Mouse (Mus musculus): Measurements from ENCODE around the gene Ldhd. TPM values are rescaled to one million over a fixed set of nuclear protein-coding genes. Genes with fewer than 3 reads are reported as not detected.

Ldhd gene
- total RNA-seq, 1 experiment from 2014 or later: 0.32 TPM

DNA sequence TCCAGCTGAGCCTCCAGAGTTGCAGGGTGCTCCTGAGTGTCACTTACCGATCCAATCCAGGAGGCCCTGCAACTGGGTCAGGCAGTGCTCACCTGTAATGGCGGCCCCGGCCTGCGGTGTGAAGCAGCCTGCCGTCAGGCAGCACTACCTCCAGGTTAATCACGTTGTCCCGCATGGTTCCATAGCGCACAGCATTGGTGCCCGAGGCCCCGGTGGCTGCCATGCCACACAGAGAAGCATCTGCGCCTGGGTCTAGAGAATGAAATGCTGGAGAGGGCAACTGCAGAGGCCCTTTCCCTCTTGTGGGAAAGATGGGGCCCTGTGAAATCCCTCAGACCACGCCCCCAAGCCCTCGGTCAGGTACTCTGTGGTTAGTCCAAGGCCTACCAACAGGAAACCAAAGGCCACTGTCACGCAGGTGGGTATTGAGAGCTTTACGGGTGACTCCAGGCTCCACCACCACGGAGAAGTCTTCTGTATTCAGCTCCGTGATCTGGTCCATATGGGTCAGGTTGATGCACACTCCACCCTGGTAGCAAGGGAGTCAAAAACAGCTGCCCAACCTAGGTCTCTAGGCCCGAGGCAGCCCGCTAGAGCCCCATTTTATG is 1.2 kb downstream of the Ldhd start:
- peak; percentile 15; the same call in 1 of the 2 replicates for ATAC-seq (replicated peaks; ENCODE audit: low read depth, poor library complexity, severe bottlenecking)

DNA sequence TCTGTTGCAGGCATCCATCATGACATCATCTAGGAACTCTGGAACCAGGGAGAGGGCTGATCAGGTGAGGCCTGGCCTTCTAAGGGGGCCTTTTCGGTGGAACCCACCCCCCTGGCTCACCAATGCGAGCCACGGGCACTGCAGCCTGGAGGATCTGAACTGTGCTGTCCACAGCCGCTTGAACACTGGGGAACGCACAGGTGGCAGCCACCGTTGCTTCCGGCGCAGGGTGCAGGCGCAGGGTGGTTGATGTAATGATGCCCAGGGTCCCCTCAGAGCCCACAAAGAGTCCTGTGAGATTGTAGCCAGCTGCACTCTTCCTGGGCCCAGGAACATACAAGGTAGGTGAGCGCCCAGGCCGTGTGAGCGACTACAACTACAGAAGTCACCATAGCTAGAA is 1.8 kb downstream of the Ldhd start:
- no peak for ATAC-seq (replicated peaks; ENCODE audit: low read depth, poor library complexity, severe bottlenecking)

DNA sequence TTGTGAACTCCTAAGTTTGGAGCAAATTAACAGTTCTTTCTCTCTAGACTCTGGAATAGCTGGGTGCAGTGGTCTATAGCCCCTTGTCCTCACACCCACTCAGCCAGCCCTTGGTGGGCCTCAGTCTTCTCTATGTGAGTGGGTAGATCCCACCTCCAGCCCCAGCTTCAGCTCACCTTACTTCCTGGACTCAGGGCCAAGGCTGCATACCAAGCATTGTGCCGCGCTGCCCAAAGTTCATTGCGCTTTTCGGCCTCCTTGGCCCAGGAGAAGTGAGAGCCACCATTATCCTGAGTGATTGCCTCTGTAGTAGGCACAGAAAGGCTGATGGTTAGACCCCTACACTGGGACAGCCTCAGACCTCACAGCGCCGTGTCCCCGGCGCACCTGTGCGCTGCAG is 2.3 kb downstream of the Ldhd start:
- no peak for ATAC-seq (replicated peaks; ENCODE audit: low read depth, poor library complexity, severe bottlenecking)

DNA sequence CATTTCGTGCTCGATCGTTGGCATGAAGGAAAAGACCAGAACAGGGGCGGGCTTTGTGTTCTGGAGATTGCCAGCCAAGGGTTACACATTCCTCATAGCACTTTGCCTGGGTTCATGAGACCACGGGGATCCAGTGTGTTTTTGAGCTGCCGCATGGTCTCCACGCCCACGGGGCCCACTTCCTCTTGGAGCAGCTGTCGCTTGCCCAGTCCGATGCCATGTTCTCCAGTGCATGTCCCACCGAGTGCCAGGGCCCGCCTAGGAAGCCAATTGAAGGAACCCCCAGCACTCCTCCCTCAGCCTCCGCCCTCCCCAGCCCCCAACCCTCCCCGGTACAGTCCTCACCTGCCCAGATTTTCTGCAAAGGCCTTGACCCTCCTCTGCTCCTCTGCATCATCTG is 3.2 kb downstream of the Ldhd start:
- no peak for ATAC-seq (replicated peaks; ENCODE audit: low read depth, poor library complexity, severe bottlenecking)

DNA sequence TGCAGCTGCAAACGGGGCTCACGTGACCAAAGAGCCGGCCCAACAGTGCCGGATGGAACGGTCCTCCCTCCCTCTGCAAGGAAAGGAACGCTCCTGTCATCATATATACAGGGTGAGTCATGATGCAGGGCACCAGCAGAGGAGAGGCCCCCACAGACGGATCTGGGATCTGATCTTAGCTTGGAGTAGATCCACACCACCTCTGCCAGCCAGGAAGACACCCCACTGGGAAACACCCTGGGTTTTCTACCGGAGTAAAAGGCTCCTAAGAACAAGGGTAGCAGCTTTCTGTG is 3.7 kb downstream of the Ldhd start:
- ATAC-seq (replicated peaks; ENCODE audit: low read depth, poor library complexity, severe bottlenecking): no peak

DNA sequence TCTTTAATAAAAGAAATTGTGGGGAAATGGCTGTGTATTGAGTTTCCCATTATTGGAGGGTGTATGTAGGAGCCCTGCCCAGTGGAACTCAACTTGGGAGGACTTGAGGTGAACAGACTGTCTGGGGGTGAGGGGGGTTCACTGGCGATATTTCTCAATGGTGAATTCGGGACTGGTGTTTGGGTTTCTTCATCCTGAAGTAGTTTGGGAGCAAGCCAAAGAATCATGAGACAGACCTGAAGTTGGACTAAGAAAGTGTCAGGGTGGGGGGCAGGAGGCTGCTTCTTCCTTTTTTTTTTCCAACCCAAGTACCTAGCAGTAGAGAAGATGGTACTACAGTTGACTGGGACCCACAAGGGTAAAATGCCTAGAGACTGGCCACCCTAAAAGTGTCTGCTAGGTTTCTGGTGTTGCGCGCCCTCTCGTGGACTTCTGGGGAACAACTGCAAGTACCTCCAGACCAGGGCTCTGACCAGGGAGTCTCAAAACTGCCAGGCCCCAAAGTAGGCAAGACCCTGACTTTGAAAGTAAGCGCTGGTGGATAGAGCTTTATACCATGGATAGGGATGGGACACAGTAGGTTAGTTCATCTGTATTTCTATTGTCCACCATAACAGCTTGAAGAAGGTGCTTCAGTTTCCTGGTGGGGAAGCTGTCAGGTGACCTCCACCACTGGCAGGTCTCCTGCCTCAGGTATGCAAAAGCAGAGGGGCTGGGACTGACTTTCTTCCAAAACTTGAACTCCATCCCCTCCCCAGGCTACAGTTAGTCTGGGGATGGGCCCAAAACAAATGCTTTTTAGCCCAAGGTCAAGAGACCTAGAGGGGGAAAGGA is 4.3 kb downstream of the Ldhd start:
- peak; percentile 57 for ATAC-seq (replicated peaks; ENCODE audit: low read depth, poor library complexity, severe bottlenecking)

DNA sequence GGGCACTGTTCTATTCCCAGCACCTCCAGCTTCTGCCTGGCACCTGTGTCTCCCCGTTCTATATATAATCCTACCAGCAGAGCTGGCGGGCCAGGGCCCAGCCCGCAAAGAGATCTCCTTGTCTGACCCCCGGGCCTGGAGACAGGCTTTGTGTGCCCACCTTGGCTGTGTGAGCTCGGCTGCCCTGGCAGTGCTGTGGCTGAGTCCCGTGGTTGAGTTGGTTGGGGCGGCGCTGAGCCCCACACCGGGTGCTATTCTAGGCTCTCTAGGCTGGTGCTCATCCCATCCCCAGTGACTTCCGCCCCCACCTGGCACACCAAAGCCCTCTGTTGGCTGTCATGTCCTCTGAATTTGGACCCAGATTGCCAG is 5.3 kb downstream of the Ldhd start:
- no peak for ATAC-seq (replicated peaks; ENCODE audit: low read depth, poor library complexity, severe bottlenecking)

DNA sequence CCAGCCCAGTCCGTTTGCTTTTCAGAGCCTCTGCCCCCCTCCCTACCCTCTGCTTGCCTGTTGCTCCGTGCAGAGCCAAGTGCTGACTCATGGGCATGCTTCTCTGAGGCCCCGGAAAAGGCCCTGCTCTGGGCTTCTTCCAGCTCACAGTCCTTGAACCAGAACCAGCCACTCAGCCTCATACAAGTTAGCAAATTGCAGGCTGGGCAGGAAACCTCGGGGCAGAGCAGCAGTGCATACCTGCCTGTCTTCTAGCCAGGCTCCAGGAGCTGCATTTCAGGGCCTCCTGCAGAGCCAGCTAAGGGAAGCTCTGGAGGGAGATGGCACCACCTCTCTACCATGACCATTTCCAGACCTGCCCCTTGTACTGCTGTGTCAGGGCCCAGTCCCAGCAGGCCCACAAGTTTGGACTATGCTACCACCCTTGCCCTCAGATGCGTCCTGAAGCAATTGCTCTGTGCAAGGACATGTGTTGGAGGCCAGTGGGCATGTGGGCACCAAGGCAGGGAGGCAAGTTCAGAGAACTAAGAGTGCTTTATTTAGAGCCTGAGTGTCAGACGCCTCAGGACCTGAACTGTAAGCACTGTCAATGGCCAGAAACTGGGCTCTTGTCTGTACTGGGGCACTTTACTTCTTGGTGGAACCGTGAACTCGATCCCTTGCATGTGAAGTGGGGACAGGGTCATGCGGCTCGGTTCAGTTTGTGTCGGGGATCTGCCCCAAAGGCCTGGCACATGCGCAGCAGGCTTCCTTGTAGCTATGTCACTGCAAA is 5.9 kb downstream of the Ldhd start:
- peak; percentile 24; the same call in 1 of the 2 replicates for ATAC-seq (replicated peaks; ENCODE audit: low read depth, poor library complexity, severe bottlenecking)

DNA sequence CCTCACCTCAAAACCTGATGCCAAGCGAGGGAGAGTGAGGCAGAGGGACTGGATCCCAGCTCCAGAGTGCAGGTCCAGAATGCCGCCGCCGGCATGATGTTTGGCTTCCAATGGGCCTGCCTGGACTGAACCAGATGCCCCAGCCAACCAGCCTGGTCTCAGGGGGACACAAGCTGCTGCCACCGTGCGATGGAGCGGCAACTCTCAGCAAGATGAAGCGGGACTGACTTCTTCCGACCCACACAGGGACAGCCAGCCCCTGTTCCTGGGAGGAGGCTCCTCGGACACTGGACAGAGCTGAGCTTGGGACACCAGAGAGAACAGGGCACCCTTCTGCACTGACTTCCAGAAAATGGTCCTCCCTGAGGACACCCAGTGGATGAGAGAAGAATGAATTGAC is 7.6 kb downstream of the Ldhd start:
- no peak for ATAC-seq (replicated peaks; ENCODE audit: low read depth, poor library complexity, severe bottlenecking)

DNA sequence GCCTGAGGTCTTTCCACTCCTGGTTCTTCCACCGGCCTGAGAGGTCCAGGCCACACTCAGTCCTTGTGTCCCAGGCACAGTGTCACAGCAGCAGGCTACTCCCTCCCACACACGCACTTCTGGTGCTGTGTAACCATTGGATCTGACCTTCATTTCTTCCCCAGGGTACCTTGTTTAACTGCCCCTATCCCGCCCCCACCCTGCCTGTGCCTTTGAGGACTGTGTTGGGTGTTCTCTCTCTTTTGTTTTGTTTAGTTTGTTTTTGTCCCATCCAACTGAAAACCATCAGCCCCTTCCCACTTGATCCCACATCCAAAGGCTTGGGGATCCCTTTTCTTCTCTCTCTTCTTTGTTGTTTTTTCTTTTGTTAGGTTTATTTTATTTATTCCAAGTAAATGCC is 8.1 kb downstream of the Ldhd start:
- ATAC-seq (replicated peaks; ENCODE audit: low read depth, poor library complexity, severe bottlenecking): no peak

DNA sequence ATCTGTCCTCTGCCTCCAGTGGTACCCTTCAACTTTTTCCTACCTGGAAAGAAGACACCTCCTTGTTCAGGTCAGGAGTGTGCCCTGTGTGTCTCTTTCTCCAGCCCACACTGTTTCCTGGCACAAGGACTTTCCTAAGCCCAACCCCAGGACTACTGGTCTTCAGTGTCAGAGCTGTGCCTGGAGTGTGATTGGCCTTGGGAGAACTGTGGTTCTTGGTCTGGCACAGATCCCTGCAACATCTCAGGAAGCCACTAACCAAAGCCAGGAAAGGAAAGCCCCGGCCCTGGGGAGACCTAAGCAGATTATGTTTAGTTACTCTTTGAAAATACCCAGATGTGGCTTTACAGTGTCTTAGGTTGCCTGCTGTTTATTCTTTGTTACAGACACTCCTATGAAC is 10.2 kb downstream of the Ldhd start:
- peak; percentile 80 for ATAC-seq (replicated peaks; ENCODE audit: low read depth, poor library complexity, severe bottlenecking)

DNA sequence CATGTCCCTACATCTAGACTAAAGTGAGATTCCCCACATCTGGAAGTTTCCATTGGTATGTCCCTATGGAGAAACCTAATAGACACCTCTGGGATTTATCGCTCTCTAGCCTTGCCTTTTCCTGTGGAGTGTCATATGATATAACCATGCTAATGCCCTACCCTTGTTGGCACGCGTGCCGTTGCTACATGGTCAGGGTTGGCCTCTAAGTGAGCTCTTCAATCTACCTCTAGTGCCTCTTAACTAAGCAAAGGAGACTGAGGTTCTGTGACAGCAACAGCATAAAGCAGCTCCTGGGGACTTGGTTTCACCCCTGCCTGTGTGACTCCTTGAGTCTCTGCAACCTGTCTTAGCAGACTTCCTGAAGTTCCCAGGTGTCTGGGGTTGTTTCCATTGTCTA is 11.9 kb downstream of the Ldhd start:
- no peak for ATAC-seq (replicated peaks; ENCODE audit: low read depth, poor library complexity, severe bottlenecking)

DNA sequence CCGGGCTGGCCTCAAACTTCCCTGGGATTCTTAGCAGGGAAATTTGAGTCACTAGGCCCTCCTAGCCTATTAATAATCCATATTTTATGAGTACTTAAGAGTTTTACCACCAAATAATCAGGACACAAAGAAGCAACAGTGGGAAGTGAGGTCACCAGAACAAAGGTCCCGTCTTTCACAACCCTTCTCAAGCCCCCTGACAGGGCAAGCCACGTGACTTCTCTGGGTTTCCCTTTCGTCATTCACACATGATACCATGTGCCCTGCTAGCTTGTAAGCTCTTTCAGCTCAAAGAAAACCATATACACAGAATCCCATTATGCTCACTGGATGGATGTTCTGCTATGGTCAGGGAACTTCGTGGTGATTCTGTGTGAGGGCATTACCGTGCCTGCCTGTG is 12.4 kb downstream of the Ldhd start:
- ATAC-seq (replicated peaks; ENCODE audit: low read depth, poor library complexity, severe bottlenecking): no peak

DNA sequence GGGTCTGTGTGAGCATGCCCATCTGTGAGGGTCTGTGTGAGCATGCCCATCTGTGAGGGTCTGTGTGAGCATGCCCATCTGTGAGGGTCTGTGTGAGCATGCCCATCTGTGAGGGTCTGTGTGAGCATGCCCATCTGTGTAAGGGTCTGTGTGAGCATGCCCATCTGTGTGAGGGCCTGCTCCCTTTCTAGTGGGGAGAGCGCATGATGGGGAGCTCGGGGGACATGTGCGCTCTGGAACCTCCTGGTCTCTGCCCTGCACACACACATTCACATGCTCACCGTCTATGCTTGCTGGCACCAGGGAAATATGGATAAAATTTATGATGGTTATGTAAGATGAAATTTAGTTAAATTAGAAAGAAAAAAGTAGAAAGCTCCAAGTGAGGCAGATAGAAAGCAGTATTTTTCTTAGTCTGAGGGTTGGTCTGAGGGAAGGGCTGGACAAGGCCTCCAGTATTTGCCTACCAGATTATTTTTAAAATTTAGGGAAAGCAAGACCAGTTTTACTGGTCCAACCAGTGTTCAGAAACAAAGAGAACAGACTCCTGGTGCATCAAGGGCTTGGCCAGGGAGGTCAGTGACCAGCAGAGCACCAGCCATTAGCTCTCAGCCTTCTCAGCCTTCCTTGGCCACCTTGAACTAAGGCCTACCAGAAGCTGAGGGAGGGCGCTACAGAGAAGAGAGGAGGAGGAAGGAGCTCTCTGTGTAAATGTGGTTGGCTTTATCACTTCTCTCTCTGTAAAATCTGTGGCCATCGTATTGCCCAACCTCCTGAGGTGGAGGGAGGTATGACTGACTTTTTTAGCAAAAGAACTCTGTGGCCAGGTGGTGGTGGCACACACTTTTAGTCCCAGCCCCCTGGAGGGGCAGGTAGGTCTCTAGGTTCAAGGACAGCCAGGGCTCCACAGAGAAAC is 15.1 kb downstream of the Ldhd start:
- peak; percentile 62 for ATAC-seq (replicated peaks; ENCODE audit: low read depth, poor library complexity, severe bottlenecking)

DNA sequence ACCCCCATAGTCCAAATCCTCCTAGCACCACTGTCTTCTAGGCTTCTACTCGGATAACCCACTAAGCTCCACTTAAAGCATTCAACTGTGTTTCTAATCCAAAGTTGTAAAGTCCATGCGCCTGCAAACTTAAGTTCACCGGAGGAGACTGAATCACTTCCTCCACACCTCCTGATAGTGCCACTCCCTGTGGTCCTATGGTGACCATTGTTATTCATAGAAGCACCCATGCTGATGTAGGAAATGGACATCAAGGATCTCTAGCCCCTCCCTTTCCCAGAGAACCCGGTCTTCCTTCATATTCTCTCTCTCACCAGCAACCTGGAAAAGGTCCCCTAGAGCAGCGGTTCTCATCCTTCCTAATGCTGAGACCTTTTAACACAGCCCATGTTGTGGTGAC is 17.0 kb downstream of the Ldhd start:
- no peak for ATAC-seq (replicated peaks; ENCODE audit: low read depth, poor library complexity, severe bottlenecking)

DNA sequence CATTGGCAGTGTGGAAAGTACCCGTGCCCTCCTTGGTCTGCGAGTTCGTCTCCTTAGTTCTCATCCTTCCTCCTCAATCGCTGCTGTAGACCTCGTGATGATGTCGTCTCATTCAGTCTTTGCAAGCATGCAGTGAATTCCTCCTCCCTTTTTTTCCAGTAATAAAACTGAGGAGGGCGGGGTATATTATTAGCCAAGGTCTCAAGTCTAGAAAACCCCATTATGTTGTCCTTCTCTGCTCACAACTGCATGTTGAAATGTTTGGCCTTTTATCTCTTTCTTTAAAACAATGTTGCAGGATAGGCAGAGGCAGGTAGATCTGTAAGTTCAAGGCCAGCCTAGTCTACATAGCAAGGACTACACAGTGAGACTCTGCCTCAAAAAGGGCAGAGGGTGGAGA is 22.8 kb downstream of the Ldhd start:
- no peak for ATAC-seq (replicated peaks; ENCODE audit: low read depth, poor library complexity, severe bottlenecking)

DNA sequence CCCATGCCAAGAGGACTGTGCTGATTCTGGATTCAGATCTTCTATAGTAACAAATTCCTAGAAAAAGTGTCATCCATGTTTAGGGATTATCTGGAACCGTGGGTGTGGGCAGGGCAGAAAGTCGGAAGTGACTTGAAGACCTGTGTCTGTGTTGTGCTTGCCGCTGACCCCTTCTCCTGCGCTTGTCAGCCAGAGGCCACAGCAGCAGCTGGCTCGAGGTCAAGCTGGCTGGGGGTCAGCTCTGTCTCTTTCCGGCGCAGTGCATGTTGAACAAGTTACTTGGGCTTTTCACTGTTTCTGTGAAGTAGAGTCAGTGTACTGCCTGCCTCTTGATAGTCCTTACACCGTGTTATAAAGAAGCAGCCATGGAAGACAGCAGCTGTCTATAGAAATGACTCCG is 23.2 kb downstream of the Ldhd start:
- no peak for ATAC-seq (replicated peaks; ENCODE audit: low read depth, poor library complexity, severe bottlenecking)

DNA sequence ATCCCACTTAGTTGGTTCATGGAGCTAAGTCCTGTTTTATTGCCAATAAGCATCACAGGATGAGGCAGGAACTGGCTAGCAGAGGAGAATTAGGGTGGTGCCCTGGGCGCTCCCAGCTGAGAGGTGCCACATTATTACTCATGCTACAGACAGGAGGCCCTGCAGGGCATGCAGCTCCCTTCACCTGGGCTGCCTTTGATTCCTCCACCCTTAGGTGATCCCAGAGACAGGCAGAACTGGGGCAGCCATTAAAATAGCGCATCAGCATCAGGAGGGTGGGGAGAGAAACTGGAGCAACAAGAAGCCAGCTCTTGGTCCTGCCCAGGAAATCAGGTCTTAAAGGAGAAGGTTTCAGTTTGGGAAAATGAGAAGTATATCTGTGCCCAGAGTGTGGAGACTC is 25.2 kb downstream of the Ldhd start:
- ATAC-seq (replicated peaks; ENCODE audit: low read depth, poor library complexity, severe bottlenecking): no peak

DNA sequence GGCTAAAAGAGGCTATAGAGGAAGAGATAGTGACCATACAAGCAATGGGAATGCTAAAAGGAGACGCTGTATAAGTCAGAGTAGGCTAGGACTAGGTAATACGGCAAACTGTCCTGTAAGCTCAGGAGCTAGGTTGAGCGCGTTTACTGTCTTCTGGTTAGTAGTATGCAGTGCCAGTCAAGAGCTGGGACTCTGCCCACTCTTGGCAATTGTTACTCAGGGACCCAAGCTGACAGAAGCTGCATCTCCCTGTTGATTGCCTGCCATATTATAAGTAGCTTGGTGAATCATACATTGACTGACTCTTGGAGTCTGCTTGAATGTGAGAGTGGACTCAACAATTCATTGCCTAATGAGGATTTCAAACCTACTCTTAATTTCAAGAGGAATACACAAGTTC is 28.1 kb downstream of the Ldhd start:
- ATAC-seq (replicated peaks; ENCODE audit: low read depth, poor library complexity, severe bottlenecking): no peak

DNA sequence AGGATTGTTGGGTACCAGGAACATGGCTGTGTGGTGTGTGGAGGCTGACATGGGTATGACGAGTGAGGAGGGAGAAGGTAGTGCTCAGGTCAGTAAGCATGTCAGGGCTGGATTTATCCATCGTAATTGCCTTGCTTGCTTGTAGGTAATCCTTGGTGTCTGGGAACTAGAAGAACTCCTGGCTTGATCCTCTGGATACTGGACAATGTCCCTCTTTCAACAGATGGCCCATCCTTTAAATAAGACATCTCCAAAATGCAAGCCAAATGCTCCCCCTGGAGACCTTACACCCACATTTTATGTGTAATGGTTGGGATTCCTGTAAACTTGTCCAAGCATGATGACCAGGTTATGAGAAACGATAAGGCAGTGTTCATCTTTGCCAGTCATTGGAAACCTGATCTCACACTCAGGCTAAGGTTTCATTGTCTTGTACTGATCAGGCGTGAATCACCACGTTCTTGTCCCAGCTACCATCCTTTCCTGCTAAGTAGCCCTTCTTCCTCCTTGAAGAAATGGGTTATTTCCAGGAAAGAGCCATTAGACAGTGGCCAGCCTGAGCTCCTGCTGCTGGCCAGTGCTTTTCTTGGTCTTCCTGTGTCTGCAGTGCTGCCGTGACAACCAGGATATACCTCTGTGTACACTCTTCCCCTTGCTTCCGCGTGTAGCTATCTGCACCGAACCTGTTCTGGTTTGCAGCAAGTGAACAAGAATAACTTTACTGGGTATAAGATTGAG is 30.3 kb downstream of the Ldhd start:
- no peak for ATAC-seq (replicated peaks; ENCODE audit: low read depth, poor library complexity, severe bottlenecking)

Measured in common myeloid progenitor, adult 5-6 weeks (primary cell).